Mouse (Mus musculus): ENCODE data around the gene 1700093K21Rik.
A peak's percentile ranks its signal among the peaks of the same experiment; 100 is the strongest.
"Not testable (repeated sequence)": the region's sequence is repeated elsewhere in the genome, so short reads cannot be mapped to it uniquely, and the experiment has no call there.

1700093K21Rik gene

DNA sequence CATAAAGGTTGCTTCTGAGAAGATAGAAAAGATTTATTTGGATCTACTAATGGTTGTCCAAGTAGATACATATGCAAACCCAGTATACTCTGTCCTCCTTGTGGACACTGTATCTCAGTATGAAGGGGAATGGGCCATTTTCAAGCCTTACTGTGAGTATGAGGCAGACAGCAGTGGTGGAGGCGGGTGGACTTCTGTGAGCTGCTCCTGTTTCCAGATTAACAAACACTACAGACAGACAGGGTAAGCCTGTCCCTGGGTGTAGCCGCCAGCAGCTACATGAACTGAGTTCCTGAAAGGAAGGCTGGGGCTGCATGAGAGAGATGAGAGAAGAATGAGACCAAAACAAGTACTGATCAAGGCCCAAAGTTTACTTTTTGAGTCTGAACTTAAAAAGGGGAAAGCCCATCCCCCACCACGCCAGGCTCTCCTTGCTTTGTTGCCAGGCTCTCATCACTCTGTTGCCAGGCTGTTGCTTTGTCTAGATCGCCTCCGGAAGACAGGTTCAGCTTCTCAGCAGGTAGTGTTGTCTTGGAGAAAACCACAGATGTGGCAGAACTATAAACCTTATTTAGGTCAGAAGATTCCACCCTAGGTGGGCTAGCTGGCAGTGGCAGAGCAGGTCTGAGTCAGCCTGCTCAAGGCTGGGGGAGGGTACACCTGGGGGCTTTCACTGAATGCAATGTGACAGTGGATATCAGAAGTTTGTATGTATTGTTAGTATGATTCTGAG is at the start of gene 1700093K21Rik:
TSS of gene 1700093K21Rik (minus strand) at position 683 of the 733 bp plus-strand sequence.
- no peak for DNase-seq (ENCODE audit: low read depth, low spot score)

- DNase-seq (ENCODE audit: low read depth, low spot score): no peak
Observed at GRCm38 (mm10) chr11:23570130-23570529, 49.2 kb upstream of the 1700093K21Rik start.

GRCm38 (mm10) chr11:23565761-23566160 is 44.8 kb upstream of the 1700093K21Rik start:
- peak; percentile 82 for DNase-seq (ENCODE audit: low read depth, low spot score)

- DNase-seq (ENCODE audit: low read depth, low spot score): peak; percentile 34
Observed at GRCm38 (mm10) chr11:23557039-23557630, 36.2 kb upstream of the 1700093K21Rik start.

DNA sequence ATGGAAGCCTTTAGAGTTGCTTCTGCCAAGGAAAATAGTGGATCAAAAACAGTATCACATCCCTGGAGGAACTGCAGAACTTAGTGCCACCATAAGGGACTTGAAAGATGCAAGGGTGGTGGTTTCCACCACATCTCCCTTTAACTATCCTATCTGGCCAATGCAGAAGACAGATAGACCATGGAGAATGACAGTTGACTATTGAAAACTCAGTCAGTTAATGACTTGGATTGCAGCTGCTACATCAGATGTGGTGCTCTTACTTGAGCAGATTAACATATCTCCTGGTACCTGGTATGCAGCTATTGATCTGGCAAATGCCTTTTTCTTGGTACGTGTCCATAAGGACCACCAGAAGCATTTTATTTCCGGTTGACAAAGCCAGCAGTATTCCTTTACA is 16.5 kb upstream of the 1700093K21Rik start:
- DNase-seq (ENCODE audit: low read depth, low spot score): no peak

- DNase-seq (ENCODE audit: low read depth, low spot score): no peak
Observed at GRCm38 (mm10) chr11:23518981-23519380, 2.0 kb downstream of the 1700093K21Rik start.

DNA sequence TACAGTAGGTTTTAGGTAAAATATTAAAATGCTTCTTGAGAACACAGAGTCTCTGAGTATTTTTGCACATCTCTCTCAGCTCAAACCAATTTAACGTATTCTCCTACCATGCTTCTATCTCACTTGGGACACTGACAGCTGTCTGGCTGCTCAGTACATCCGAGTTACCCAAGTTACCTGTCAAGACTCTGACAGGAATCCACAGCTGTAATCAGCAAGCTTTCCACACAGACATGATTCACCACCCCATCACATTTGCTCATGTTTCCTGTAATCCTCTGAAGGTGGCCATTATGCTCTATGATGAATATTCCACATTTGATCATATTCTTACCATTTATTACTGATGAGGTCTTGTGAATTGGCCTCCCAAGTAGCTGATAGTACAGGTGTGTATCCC is 5.6 kb downstream of the 1700093K21Rik start:
- DNase-seq (ENCODE audit: low read depth, low spot score): no peak

- DNase-seq (ENCODE audit: low read depth, low spot score): not testable (repeated sequence)
Observed at GRCm38 (mm10) chr11:23514785-23515184, 6.2 kb downstream of the 1700093K21Rik start.

DNA sequence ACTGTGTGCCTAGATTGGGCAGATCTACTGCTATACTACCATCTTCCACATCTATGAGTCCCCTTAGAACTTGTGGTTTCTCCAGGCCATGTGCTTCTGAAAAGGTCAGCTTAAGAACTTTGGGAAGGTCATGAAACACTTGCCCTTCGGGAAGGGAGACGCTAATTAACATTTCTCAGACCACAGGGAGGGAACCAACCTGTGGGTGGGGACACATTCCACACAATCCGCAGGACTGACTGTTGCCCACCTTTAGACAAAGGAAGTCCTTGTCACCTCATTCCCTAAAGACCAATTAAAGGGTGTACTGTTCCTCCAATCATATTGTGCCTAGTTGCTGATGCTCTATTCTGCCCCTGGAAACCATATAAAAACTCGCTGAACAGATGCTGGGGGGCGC is 16.2 kb downstream of the 1700093K21Rik start:
- not testable (repeated sequence) for DNase-seq (ENCODE audit: low read depth, low spot score)

DNA sequence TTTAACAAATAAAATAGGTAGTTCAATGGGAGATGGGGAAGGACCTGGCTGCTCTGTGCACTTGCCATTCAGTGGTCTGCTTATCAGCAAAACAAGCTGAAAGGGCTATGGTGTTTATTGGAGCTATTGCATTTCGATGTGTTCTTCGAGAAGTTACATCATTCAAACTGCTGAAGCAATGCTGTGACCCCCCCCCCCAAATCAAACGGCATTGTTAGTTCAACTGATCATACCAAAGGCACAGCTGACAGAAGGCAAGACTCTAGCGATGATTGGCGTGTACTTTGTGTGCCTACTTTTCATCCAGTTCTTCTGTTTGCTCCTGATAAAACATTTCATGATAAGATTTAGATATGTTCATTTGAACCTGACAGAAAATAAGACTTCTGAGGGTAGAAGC is 22.3 kb downstream of the 1700093K21Rik start:
- no peak for DNase-seq (ENCODE audit: low read depth, low spot score)

GRCm38 (mm10) chr11:23497718-23498509 is 23.0 kb downstream of the 1700093K21Rik start, which contains the start of gene Ahsa2:
TSS of gene Ahsa2 (minus strand) at chr11:23498030.
- DNase-seq (ENCODE audit: low read depth, low spot score): peak; percentile 96

- DNase-seq (ENCODE audit: low read depth, low spot score): peak; percentile 83
Observed at GRCm38 (mm10) chr11:23497335-23497717, 23.6 kb downstream of the 1700093K21Rik start.

DNA sequence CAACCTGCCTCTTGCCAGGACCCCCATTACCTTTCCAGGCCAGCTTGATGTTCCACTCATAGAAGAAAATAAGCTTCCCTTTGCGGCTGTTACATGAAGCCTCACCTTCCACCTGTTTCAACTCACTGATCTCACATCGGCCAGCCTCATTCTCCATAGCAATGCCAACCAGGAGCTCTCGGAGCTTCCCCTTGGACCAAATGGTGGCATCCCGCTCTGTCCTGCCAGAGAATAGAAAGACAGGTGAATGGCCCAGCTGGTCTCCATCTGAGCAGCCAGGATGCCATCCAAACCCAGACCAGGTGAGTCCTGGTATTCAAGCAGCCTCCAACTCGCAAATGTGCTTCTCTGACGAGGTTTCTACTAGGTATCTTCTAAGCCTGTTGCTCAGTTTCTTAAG is 24.3 kb downstream of the 1700093K21Rik start:
- no peak for DNase-seq (ENCODE audit: low read depth, low spot score)

GRCm38 (mm10) chr11:23495231-23495630 is 25.7 kb downstream of the 1700093K21Rik start:
- no peak for DNase-seq (ENCODE audit: low read depth, low spot score)

DNA sequence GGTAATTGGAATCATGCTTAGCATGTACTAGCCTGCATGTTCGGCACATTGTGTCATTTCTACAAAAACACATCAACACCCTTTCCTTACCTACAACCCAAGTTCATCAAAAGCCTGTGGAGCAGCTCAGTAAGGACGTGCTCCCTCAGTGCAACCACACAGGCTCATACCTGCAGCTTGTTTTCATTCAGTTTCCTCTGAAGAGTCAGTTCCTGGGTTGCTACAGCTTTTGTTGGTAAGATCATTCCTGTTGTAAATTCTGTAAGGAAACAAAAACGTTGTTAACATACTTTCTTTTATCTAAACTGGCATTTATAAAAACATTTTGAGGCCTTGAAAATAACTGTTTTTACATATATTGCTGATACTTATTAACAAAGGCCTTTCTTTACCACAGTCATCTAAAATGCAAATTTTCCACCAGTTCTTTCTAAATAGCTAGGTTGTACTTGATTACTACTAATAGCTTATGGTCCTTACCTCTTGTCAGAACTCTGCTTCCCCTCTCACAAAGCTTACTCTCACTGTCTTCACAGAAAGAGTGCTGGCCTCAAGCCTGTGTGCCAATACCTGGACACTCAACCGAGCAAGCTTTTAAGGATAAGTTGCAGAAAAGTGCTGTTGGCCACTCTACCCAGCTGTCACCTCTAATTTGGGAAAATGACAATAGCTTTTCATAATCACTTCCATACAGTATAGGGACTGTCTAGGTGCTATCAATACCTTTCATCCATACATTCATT is 28.7 kb downstream of the 1700093K21Rik start:
- DNase-seq (ENCODE audit: low read depth, low spot score): no peak

- DNase-seq (ENCODE audit: low read depth, low spot score): no peak
Observed at GRCm38 (mm10) chr11:23489955-23490354, 31.0 kb downstream of the 1700093K21Rik start.

Measured in A20 (cell line).